Mouse (Mus musculus) CH12.LX (cell line): ENCODE measurements around the gene Chrne. TPM values are rescaled to one million over a fixed set of nuclear protein-coding genes. Genes with fewer than 3 reads are reported as not detected.

Experiments
- DNase-seq: peaks from one replicate; pipeline ENCODE4 v3.0.0-alpha.2; 2013; ENCODE audit errors: extremely low read depth
- H3K27ac ChIP-seq: 2 replicates; pipeline ENCODE4 v1.5.1; 2012; ENCODE audit warnings: low read depth, mild to moderate bottlenecking, control low read depth, moderate library complexity; ENCODE audit not compliant: insufficient read depth
- H3K27me3 ChIP-seq: replicated peaks from 2 replicates; pipeline ENCODE3; 2012; ENCODE audit warnings: inconsistent platforms
- H3K36me3 ChIP-seq, 2 experiments: replicated peaks in 1 of 2; 2 replicates each; pipeline versions ENCODE3 to v1.6.1; 2012; ENCODE audit warnings: inconsistent platforms in 1 of 2, low read length in 1 of 2, mild to moderate bottlenecking in 1 of 2, mixed read lengths in 1 of 2, moderate library complexity in 1 of 2; ENCODE audit not compliant: control insufficient read depth in 1 of 2, insufficient read depth in 1 of 2
- H3K4me1 ChIP-seq, 2 experiments: 2 replicates each; pipeline ENCODE4 v1.6.1; 2012; ENCODE audit warnings: inconsistent platforms in 1 of 2, moderate library complexity in 1 of 2; ENCODE audit not compliant: insufficient read depth in 2 of 2, control insufficient read depth in 1 of 2
- H3K4me2 ChIP-seq: 2 replicates; pipeline ENCODE4 v1.6.1; 2012; ENCODE audit warnings: low read depth, mild to moderate bottlenecking, control low read depth; ENCODE audit not compliant: poor library complexity, insufficient read depth, severe bottlenecking
- H3K4me3 ChIP-seq, 3 experiments: fragments of 150-350 bp in 1 of 3; sonication (generic) in 1 of 3; replicated peaks in 1 of 3; 2 replicates each; pipeline versions ENCODE3 to v1.5.1; 2011 to 2012; ENCODE audit warnings: low read depth in 2 of 3, low read length in 2 of 3, mild to moderate bottlenecking in 2 of 3, moderate library complexity in 2 of 3, control low read depth in 1 of 3, improper control_type of control experiment in 1 of 3, inconsistent platforms in 1 of 3, mixed read lengths in 1 of 3; ENCODE audit not compliant: poor library complexity in 1 of 3
- H3K79me2 ChIP-seq: replicated peaks from 2 replicates; pipeline ENCODE4 v1.6.1; 2012; ENCODE audit warnings: mild to moderate bottlenecking, moderate library complexity; ENCODE audit not compliant: control insufficient read depth, poor library complexity, insufficient read depth, severe bottlenecking; ENCODE audit errors: extremely low read depth
- H3K9ac ChIP-seq: 2 replicates; pipeline ENCODE4 v1.6.1; 2012; ENCODE audit warnings: low read depth, mild to moderate bottlenecking, control low read depth, moderate library complexity; ENCODE audit not compliant: insufficient read depth
- H3K9me3 ChIP-seq: replicated peaks from 2 replicates; pipeline ENCODE3; 2012; ENCODE audit warnings: low read length, inconsistent platforms, mixed read lengths
- CTCF ChIP-seq, 2 experiments: IDR thresholded peaks in 1 of 2; conservative IDR thresholded peaks in 1 of 2; 2 replicates each; pipeline ENCODE4 v1.5.1; 2011 to 2012; ENCODE audit warnings: low read depth in 2 of 2, low read length in 2 of 2, improper control_type of control experiment in 1 of 2, inconsistent platforms in 1 of 2, mild to moderate bottlenecking in 1 of 2, moderate library complexity in 1 of 2
- ELF1 ChIP-seq: IDR thresholded peaks from 2 replicates; pipeline ENCODE4 v1.6.1; 2014; ENCODE audit warnings: low read depth, mild to moderate bottlenecking, inconsistent platforms, low read length, improper control_type of control experiment
- HCFC1 ChIP-seq: IDR thresholded peaks from 2 replicates; pipeline ENCODE4 v1.6.1; 2012; ENCODE audit warnings: low read depth, mild to moderate bottlenecking, inconsistent platforms, low read length, improper control_type of control experiment
- JUN ChIP-seq: IDR thresholded peaks from 2 replicates; pipeline ENCODE4 v1.6.1; 2011; ENCODE audit warnings: low read depth, mild to moderate bottlenecking, low read length, improper control_type of control experiment, moderate library complexity; ENCODE audit not compliant: insufficient read depth
- JUND ChIP-seq: conservative IDR thresholded peaks from 2 replicates; pipeline ENCODE4 v1.6.1; 2011; ENCODE audit warnings: low read depth, low read length, improper control_type of control experiment
- MAFK ChIP-seq: IDR thresholded peaks from 2 replicates; pipeline ENCODE4 v1.6.1; 2011; ENCODE audit warnings: low read length, improper control_type of control experiment; ENCODE audit not compliant: insufficient replicate concordance
- MAX ChIP-seq: IDR thresholded peaks from 2 replicates; pipeline ENCODE4 v1.6.1; 2011; ENCODE audit warnings: low read length, improper control_type of control experiment
- MYC ChIP-seq: IDR thresholded peaks from 2 replicates; pipeline ENCODE4 v1.6.1; 2011; ENCODE audit warnings: low read depth, mild to moderate bottlenecking, improper control_type of control experiment, low read length
- NELFE ChIP-seq: IDR thresholded peaks from 2 replicates; pipeline ENCODE4 v1.6.1; 2011; ENCODE audit warnings: low read depth, low read length, improper control_type of control experiment
- POLR2A ChIP-seq: IDR thresholded peaks from 2 replicates; pipeline ENCODE4 v1.6.1; 2011; ENCODE audit warnings: low read depth, mild to moderate bottlenecking, improper control_type of control experiment, low read length
- RAD21 ChIP-seq: IDR thresholded peaks from 2 replicates; pipeline ENCODE4 v1.6.1; 2011; ENCODE audit warnings: low read depth, mild to moderate bottlenecking, low read length, improper control_type of control experiment, moderate library complexity
- SIN3A ChIP-seq: IDR thresholded peaks from 2 replicates; pipeline ENCODE4 v1.6.1; 2012; ENCODE audit warnings: low read length, improper control_type of control experiment, inconsistent platforms
- SMC3 ChIP-seq: IDR thresholded peaks from 2 replicates; pipeline ENCODE4 v1.6.1; 2011; ENCODE audit warnings: low read depth, low read length, improper control_type of control experiment
- TBP ChIP-seq: conservative IDR thresholded peaks from 2 replicates; pipeline ENCODE4 v1.6.1; 2011; ENCODE audit warnings: low read depth, low read length, improper control_type of control experiment
- ZC3H11A ChIP-seq: IDR thresholded peaks from 2 replicates; pipeline ENCODE4 v1.6.1; 2012; ENCODE audit warnings: low read depth, mild to moderate bottlenecking, inconsistent platforms, low read length, improper control_type of control experiment
- ZMIZ1 ChIP-seq: IDR thresholded peaks from 2 replicates; pipeline ENCODE4 v1.6.1; 2012; ENCODE audit warnings: low read depth, mild to moderate bottlenecking, inconsistent platforms, low read length, improper control_type of control experiment
- dilution Hi-C: fragments of 300-500 bp; cut with MboI; formaldehyde crosslinking; loops from 2 replicates; pipeline ENCODE4 v1.14.3; 2020; ENCODE audit warnings: low sequenced_read_pairs; ENCODE audit not compliant: extremely low pct_unique_long_range_greater_than_20kb, extremely low pct_ligation_motif_present
- in situ Hi-C: fragments of 300-500 bp; cut with MboI; formaldehyde crosslinking; loops from 3 replicates; pipeline ENCODE4 v1.14.3; 2019; ENCODE audit warnings: low sequenced_read_pairs, low pct_ligation_motif_present, low pct_unique_long_range_greater_than_20kb, mixed read lengths
- polyA plus RNA-seq: library from polyadenylated mRNA; unstranded; fragments of >175 nt; gene quantifications from 2 replicates; pipeline ENCODE4 v1.2.1, GENCODE M21; 2012; ENCODE audit warnings: low read depth; ENCODE audit not compliant: insufficient read length
- total RNA-seq, 2 experiments: library from RNA; depleted of rRNA; stranded (reverse); fragments of 300-350 nt in 1 of 2; fragments of >200 nt in 1 of 2; gene quantifications; 2 replicates each; pipeline ENCODE4 v1.2.3; 2012 to 2014

Gene Chrne
- total and polyA plus RNA-seq, 3 experiments, result not detected

- Histone ChIP-seq H3K4me3 (no peak overlapping the region), H3K9ac (no peak overlapping the region), H3K9me3 (no peaks in the 10 kb centered on the region), H3K4me2 (no peak overlapping the region), H3K79me2 (no peaks in the 10 kb centered on the region), H3K27ac (no peak overlapping the region)
- DNase-seq, result no peak
- dilution Hi-C loops, result no loop called here
- in situ Hi-C loops, result no loop called here
- TF ChIP-seq JUN (no peak), ZMIZ1 (no peak), ELF1 (no peak), CTCF (conservative IDR thresholded peaks at IDR 0.05 in 1 of 2, IDR thresholded peaks at IDR 0.05 in 1 of 2; ENCODE audit: low read depth in 2 of 2, low read length in 2 of 2) (no peak), MAFK (no peak), TBP (no peak)
- TF ChIP-seq, all 38 proteins: peak for 0
- H3K36me3 ChIP-seq, result no peaks in the 10 kb centered on the region
- no peaks in the 10 kb centered on the region for H3K27me3 ChIP-seq
- peaks cover 0 to 19% of the 10 kb centered on the region in 2 experiments; a peak in 2 of 4 replicates for H3K4me1 ChIP-seq
Observed at GRCm38 (mm10) chr11:70626877-70627276, 7.9 kb upstream of the Chrne start.

- in situ Hi-C loops, result no loop called here
- H3K9me3 ChIP-seq, result no peaks in the 10 kb centered on the region
- H3K4me1 ChIP-seq, result peaks cover 0 to 19% of the 10 kb centered on the region in 2 experiments; a peak in 2 of 4 replicates
- no peak overlapping the region for H3K27ac ChIP-seq
- TF ChIP-seq MYC (peak; percentile 96), ZC3H11A (peak; percentile 58; the same call in 1 of the 2 replicates), SMC3 (peak; percentile 90), RAD21 (peak; percentile 76), MAX (peak; percentile 79), SIN3A (no peak), POLR2A (no peak), CTCF (conservative IDR thresholded peaks at IDR 0.05 in 1 of 2, IDR thresholded peaks at IDR 0.05 in 1 of 2; ENCODE audit: low read depth in 2 of 2, low read length in 2 of 2) (peak; percentile 88 to 90)
- DNase-seq, result peak; percentile 78
- H3K4me3 ChIP-seq, result no peak overlapping the region
- no peak overlapping the region for H3K9ac ChIP-seq
- no peaks in the 10 kb centered on the region for H3K36me3 ChIP-seq
- no peak overlapping the region for H3K4me2 ChIP-seq
- H3K79me2 ChIP-seq, result no peaks in the 10 kb centered on the region
- dilution Hi-C loops, result no loop called here
- H3K27me3 ChIP-seq, result no peaks in the 10 kb centered on the region
Observed at GRCm38 (mm10) chr11:70625473-70625872, 6.5 kb upstream of the Chrne start.

- in situ Hi-C loops, result loop anchor here (25.0 kb wide), 1 partner anchor 386 kb away; the partner anchor contains the start of genes 0610010K14Rik, Bcl6b, Gm21988 and Rnasek
- no peaks in the 10 kb centered on the region for H3K79me2 ChIP-seq
- peak; percentile 42 for DNase-seq
- no peaks in the 10 kb centered on the region for H3K9me3 ChIP-seq
- no peak overlapping the region for H3K9ac ChIP-seq
- H3K27me3 ChIP-seq, result no peaks in the 10 kb centered on the region
- no peak overlapping the region for H3K27ac ChIP-seq
- TF ChIP-seq ZC3H11A (0 out of 2 replicates have a peak, but pooled peaks have one; percentile 2), NELFE (peak; percentile 32; the same call in 1 of the 2 replicates), CTCF (conservative IDR thresholded peaks at IDR 0.05 in 1 of 2, IDR thresholded peaks at IDR 0.05 in 1 of 2; ENCODE audit: low read depth in 2 of 2, low read length in 2 of 2) (peak; percentile 22 to 71; a peak in 3 of 4 replicates), HCFC1 (no peak), SMC3 (peak; percentile 67), JUND (no peak), RAD21 (peak; percentile 71), MAFK (no peak)
- dilution Hi-C loops, result no loop called here
- H3K36me3 ChIP-seq, result no peaks in the 10 kb centered on the region
- peaks cover 0 to 16% of the 10 kb centered on the region in 2 experiments; a peak in 2 of 4 replicates for H3K4me1 ChIP-seq
- no peak overlapping the region for H3K4me2 ChIP-seq
- no peak overlapping the region for H3K4me3 ChIP-seq
Observed at GRCm38 (mm10) chr11:70623053-70623742, 4.2 kb upstream of the Chrne start.
